Mouse (Mus musculus) lung, embryonic 15.5 days (tissue): ENCODE data around the gene Myo1d. TPM values are rescaled to one million over a fixed set of nuclear protein-coding genes. Genes with fewer than 3 reads are reported as not detected.
"Not testable (repeated sequence)": the region's sequence is repeated elsewhere in the genome, so short reads cannot be mapped to it uniquely, and the experiment has no call there.

ENCODE experiments used
- ATAC-seq: fragments of 200-750 bp; cut with Nextera tagmentation; 2 replicates; pipeline ENCODE4 v1.8.0; 2017; ENCODE audit warnings: moderate number of reproducible peaks, borderline replicate concordance; ENCODE audit not compliant: low FRiP score, low TSS enrichment; ENCODE audit errors: extremely low read depth
- H3K27ac ChIP-seq: fragments of 300-500 bp; sonication (generic); 2 replicates; pipeline ENCODE4 v1.5.1; 2015; ENCODE audit warnings: moderate library complexity, mild to moderate bottlenecking, inconsistent platforms
- H3K27me3 ChIP-seq: fragments of 300-500 bp; sonication (generic); 2 replicates; pipeline ENCODE4 v1.6.1; 2015; ENCODE audit warnings: inconsistent platforms
- H3K36me3 ChIP-seq: fragments of 300-500 bp; sonication (generic); 2 replicates; pipeline ENCODE4 v1.6.1; 2015; ENCODE audit warnings: inconsistent platforms
- H3K4me1 ChIP-seq: fragments of 300-500 bp; sonication (generic); 2 replicates; pipeline ENCODE4 v1.6.1; 2015; ENCODE audit warnings: inconsistent platforms
- H3K4me2 ChIP-seq: fragments of 300-500 bp; sonication (generic); 2 replicates; pipeline ENCODE4 v1.6.1; 2015; ENCODE audit warnings: inconsistent platforms, mild to moderate bottlenecking, moderate library complexity
- H3K4me3 ChIP-seq: fragments of 300-500 bp; sonication (generic); 2 replicates; pipeline ENCODE4 v1.5.1; 2015; ENCODE audit warnings: mild to moderate bottlenecking, inconsistent platforms
- H3K9ac ChIP-seq: fragments of 300-500 bp; sonication (generic); 2 replicates; pipeline ENCODE4 v1.6.1; 2015; ENCODE audit warnings: inconsistent platforms
- H3K9me3 ChIP-seq: fragments of 300-500 bp; sonication (generic); 2 replicates; pipeline ENCODE4 v1.6.1; 2016; ENCODE audit warnings: inconsistent platforms
- WGBS: fragments of 180-500 bp; shearing (Covaris S2); methylation state at CpG from one replicate; pipeline ENCODE4 v1.1.7; 2015; 5-methylcytosine and 5-hydroxymethylcytosine counted together
- polyA plus RNA-seq: library from polyadenylated mRNA; unstranded; fragments of >200 nt; fragmentation: Nextera tagmentation; extraction: Ambion mirVana; gene quantifications from 2 replicates; pipeline ENCODE4 v1.2.1, GENCODE M21; 2015

The Myo1d gene
- polyA plus RNA-seq, 1 experiment from 2014 or later, result 18.8 TPM

DNA sequence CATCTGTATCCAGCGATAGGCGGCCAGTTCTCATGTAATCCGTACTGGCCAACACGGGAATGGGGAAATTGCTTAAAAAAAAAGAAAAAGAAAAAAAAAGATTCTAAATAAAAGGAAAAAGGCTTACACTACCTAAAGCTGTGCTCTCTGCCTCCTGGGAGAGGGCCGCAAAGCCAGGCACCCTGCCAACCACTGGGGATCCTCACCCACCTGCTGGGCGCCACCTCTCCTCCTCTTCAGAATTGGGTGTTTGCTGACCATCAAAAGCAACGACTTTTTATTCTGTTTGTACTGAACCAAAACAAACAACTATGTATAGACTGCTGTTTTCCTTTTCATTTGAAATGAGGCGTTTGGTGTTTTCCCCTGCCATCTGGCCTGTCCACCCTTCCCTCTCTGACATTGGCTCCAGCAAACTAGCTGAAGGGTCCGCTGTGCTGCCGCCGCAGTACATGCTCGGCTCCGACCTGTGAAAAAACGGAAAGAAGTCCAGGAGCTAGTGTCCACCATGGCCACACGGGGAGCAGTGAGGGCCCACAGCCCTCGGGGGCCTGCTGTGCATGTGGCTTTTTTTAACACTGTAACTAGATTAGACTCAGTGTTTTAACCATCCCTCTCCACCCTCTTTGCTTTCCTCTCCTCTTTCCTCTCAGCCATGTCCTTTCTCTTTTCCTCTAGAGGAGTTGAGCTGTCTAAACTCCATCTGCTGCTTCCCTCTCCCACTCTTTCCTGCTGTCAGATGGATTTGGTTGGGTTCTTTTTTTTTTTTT lies 307.8 kb downstream of the Myo1d start:
- Histone ChIP-seq H3K9me3 (no peaks in the 10 kb centered on the region), H3K27ac (no peak overlapping the region), H3K4me3 (no peak overlapping the region), H3K4me2 (no peak overlapping the region), H3K9ac (no peak overlapping the region), H3K4me1 (0 out of 2 replicates have a peak, but pooled peaks cover 8% of the 10 kb centered on the region), H3K36me3 (peaks cover 52% of the 10 kb centered on the region), H3K27me3 (no peaks in the 10 kb centered on the region)
- WGBS, result 73% methylated on average over 16 of the region's 16 CpGs
- ATAC-seq, result no peak

DNA sequence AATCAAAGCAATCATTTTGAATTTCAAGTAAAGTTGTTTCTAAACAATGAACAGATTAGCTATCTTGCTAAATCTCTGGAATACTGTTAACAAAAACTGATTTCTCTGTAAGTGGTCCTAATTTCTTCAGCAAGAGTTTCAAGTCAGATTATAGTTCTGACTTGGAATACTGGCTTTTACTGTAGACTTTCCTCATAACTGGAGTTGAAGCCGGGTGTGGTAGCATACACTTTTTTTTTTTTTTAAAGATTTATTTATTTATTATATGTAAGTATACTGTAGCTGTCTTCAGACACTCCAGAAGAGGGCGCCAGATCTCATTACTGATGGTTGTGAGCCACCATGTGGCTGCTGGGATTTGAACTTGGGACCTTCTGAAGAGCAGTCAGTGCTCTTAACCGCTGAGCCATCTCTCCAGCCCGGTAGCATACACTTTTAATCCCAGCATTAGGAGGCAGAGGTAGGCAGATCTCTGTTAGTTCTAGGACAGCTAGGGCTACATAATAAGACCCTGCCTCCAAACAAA lies 316.2 kb downstream of the Myo1d start:
- not testable (repeated sequence) for H3K27ac ChIP-seq, H3K4me2 ChIP-seq, H3K4me1 ChIP-seq, H3K9me3 ChIP-seq, H3K4me3 ChIP-seq, H3K9ac ChIP-seq, ATAC-seq, H3K27me3 ChIP-seq
- H3K36me3 ChIP-seq, result peaks cover 85% of the 10 kb centered on the region
- 81% methylated on average over 4 of the region's 4 CpGs for WGBS

DNA sequence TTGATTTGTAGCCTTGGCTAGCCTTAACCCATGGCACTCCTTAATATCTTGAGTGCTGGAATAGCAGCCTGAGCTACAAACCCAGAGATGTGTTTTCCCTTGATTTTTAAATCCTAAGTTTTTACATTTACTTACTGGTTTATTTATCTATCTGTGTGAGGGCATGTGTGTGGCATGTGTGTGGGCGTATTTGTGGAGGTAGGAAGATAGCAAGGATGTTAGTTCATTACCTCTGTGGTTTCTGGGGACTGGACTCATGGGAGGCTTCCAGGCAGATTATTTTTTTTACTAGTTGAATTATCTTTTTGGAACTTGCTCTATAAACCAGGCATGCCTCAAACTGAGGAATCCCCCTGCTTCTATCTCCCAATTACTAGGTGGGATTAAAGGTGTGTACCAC lies 326.6 kb downstream of the Myo1d start:
- H3K27ac ChIP-seq, result no peak overlapping the region
- no peaks in the 10 kb centered on the region for H3K27me3 ChIP-seq
- no peak overlapping the region for H3K4me2 ChIP-seq
- no peak overlapping the region for H3K9ac ChIP-seq
- no peak for ATAC-seq
- H3K9me3 ChIP-seq, result no peaks in the 10 kb centered on the region
- no peak overlapping the region for H3K4me3 ChIP-seq
- WGBS, result 89% methylated on average over 1 of the region's 1 CpGs
- H3K36me3 ChIP-seq, result peaks cover 48% of the 10 kb centered on the region
- H3K4me1 ChIP-seq, result no peaks in the 10 kb centered on the region

DNA sequence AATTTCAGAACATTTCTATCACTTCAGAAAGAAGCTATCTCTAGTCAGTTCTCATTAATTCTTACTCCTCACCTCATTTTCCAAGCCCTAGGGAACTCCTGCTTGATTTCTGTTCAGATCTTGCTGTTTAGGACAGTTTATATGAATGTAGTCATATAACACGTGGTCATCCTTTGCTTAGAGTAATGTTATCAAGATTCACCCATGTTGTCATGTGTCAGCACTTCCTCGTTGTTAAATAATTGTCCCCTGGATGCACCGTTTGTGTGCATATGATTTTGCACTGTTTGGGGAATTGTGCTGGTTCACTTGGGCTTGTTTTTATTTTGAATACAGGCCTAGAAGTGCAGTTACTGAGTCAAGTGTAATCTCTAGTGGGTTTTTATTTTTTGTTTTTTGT lies 327.6 kb downstream of the Myo1d start:
- H3K27me3 ChIP-seq, result no peaks in the 10 kb centered on the region
- no peak overlapping the region for H3K4me2 ChIP-seq
- WGBS, result 82% methylated on average over 3 of the region's 3 CpGs
- ATAC-seq, result no peak
- H3K9me3 ChIP-seq, result no peaks in the 10 kb centered on the region
- no peak overlapping the region for H3K27ac ChIP-seq
- H3K9ac ChIP-seq, result no peak overlapping the region
- no peaks in the 10 kb centered on the region for H3K4me1 ChIP-seq
- peaks cover 46% of the 10 kb centered on the region for H3K36me3 ChIP-seq
- no peak overlapping the region for H3K4me3 ChIP-seq

DNA sequence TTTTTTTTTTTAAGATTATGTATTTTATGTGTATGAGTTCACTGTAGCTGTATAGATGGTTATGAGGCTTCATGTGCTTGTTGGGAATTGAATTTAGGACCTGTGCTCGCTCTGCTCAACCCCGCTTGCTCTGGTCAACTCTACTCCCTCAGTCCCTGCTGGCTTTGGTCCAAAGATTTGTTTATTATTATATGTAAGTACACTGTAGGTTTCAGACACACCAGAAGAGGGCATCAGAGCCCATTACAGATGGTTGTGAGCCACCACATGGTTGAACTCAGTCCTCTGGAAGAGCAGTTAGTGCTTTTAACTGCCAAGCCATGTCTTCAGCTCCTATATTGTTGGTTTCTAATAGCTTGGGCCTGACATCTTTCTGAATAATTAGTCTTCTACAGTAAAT lies 330.0 kb downstream of the Myo1d start:
- Histone ChIP-seq H3K9ac (no peak overlapping the region), H3K9me3 (no peaks in the 10 kb centered on the region), H3K4me3 (no peak overlapping the region), H3K4me2 (no peak overlapping the region), H3K4me1 (no peaks in the 10 kb centered on the region), H3K27me3 (no peaks in the 10 kb centered on the region), H3K27ac (no peak overlapping the region), H3K36me3 (peaks cover 52% of the 10 kb centered on the region)
- no peak for ATAC-seq
- WGBS, result 84% methylated on average over 2 of the region's 2 CpGs

DNA sequence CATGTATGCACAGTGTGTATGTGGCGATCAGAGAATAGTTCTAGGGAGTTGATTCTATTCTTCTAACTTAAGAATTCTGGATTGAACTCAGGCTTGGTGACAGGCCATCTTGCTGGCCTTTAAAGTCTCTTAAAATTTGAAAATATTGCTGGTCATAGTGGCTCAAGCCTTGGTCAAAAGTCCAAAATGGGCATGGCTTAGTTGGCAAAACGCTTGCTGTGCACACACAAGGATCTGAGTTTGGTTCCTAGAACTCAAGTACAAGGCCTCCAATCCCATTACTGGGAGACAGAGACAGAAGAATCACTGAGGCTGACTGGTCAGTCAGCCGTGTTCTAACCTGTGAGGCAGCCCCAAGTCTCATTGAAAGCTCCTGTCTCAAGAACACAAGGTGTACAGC lies 332.9 kb downstream of the Myo1d start:
- Histone ChIP-seq H3K4me3 (no peak overlapping the region), H3K9ac (no peak overlapping the region), H3K4me1 (no peaks in the 10 kb centered on the region), H3K36me3 (peaks cover 49% of the 10 kb centered on the region), H3K27ac (no peak overlapping the region), H3K9me3 (no peaks in the 10 kb centered on the region), H3K4me2 (no peak overlapping the region), H3K27me3 (no peaks in the 10 kb centered on the region)
- no peak for ATAC-seq
- WGBS, result 92% methylated on average over 3 of the region's 3 CpGs

Other genes with a start within 250 kb of the Myo1d start
- 132 and 133 TPM in 2 replicates for gene Tmem98, start 30.1 kb upstream of the Myo1d start, polyA plus RNA-seq
- not detected in 2 replicates for gene Spaca3, start 78.3 kb upstream of the Myo1d start, polyA plus RNA-seq